Mouse (Mus musculus) CH12.LX (cell line): ENCODE measurements at regions not wholly inside any gene's neighbourhood (a gene's known extent, or its start where the extent isn't known, plus 50 kb on each side); places are given as distances from the start of the nearest gene placed in this dataset.

Source experiments
- DNase-seq: peaks from one replicate; pipeline ENCODE4 v3.0.0-alpha.2; 2013; ENCODE audit errors: extremely low read depth
- H3K27ac ChIP-seq: 2 replicates; pipeline ENCODE4 v1.5.1; 2012; ENCODE audit warnings: low read depth, mild to moderate bottlenecking, control low read depth, moderate library complexity; ENCODE audit not compliant: insufficient read depth
- H3K27me3 ChIP-seq: replicated peaks from 2 replicates; pipeline ENCODE3; 2012; ENCODE audit warnings: inconsistent platforms
- H3K36me3 ChIP-seq, 2 experiments: replicated peaks in 1 of 2; 2 replicates each; pipeline versions ENCODE3 to v1.6.1; 2012; ENCODE audit warnings: inconsistent platforms in 1 of 2, low read length in 1 of 2, mild to moderate bottlenecking in 1 of 2, mixed read lengths in 1 of 2, moderate library complexity in 1 of 2; ENCODE audit not compliant: control insufficient read depth in 1 of 2, insufficient read depth in 1 of 2
- H3K4me1 ChIP-seq, 2 experiments: 2 replicates each; pipeline ENCODE4 v1.6.1; 2012; ENCODE audit warnings: inconsistent platforms in 1 of 2, moderate library complexity in 1 of 2; ENCODE audit not compliant: insufficient read depth in 2 of 2, control insufficient read depth in 1 of 2
- H3K4me2 ChIP-seq: 2 replicates; pipeline ENCODE4 v1.6.1; 2012; ENCODE audit warnings: low read depth, mild to moderate bottlenecking, control low read depth; ENCODE audit not compliant: poor library complexity, insufficient read depth, severe bottlenecking
- H3K4me3 ChIP-seq, 3 experiments: fragments of 150-350 bp in 1 of 3; sonication (generic) in 1 of 3; replicated peaks in 1 of 3; 2 replicates each; pipeline versions ENCODE3 to v1.5.1; 2011 to 2012; ENCODE audit warnings: low read depth in 2 of 3, low read length in 2 of 3, mild to moderate bottlenecking in 2 of 3, moderate library complexity in 2 of 3, control low read depth in 1 of 3, improper control_type of control experiment in 1 of 3, inconsistent platforms in 1 of 3, mixed read lengths in 1 of 3; ENCODE audit not compliant: poor library complexity in 1 of 3
- H3K79me2 ChIP-seq: replicated peaks from 2 replicates; pipeline ENCODE4 v1.6.1; 2012; ENCODE audit warnings: mild to moderate bottlenecking, moderate library complexity; ENCODE audit not compliant: control insufficient read depth, poor library complexity, insufficient read depth, severe bottlenecking; ENCODE audit errors: extremely low read depth
- H3K9ac ChIP-seq: 2 replicates; pipeline ENCODE4 v1.6.1; 2012; ENCODE audit warnings: low read depth, mild to moderate bottlenecking, control low read depth, moderate library complexity; ENCODE audit not compliant: insufficient read depth
- H3K9me3 ChIP-seq: replicated peaks from 2 replicates; pipeline ENCODE3; 2012; ENCODE audit warnings: low read length, inconsistent platforms, mixed read lengths
- GABPA ChIP-seq: IDR thresholded peaks from 2 replicates; pipeline ENCODE4 v1.6.1; 2012; ENCODE audit warnings: low read depth, low read length, improper control_type of control experiment, inconsistent platforms; ENCODE audit not compliant: insufficient replicate concordance
- IRF4 ChIP-seq: IDR thresholded peaks from 2 replicates; pipeline ENCODE4 v1.6.1; 2014; ENCODE audit warnings: low read depth, mild to moderate bottlenecking, inconsistent platforms, low read length, improper control_type of control experiment
- JUND ChIP-seq: conservative IDR thresholded peaks from 2 replicates; pipeline ENCODE4 v1.6.1; 2011; ENCODE audit warnings: low read depth, low read length, improper control_type of control experiment
- MAX ChIP-seq: IDR thresholded peaks from 2 replicates; pipeline ENCODE4 v1.6.1; 2011; ENCODE audit warnings: low read length, improper control_type of control experiment
- MAZ ChIP-seq: IDR thresholded peaks from 2 replicates; pipeline ENCODE4 v1.6.1; 2012; ENCODE audit warnings: low read depth, mild to moderate bottlenecking, inconsistent platforms, low read length, improper control_type of control experiment, moderate library complexity
- MEF2A ChIP-seq: IDR thresholded peaks from 2 replicates; pipeline ENCODE4 v1.6.1; 2014; ENCODE audit warnings: low read depth, mild to moderate bottlenecking, inconsistent platforms, low read length, improper control_type of control experiment, borderline replicate concordance
- MYC ChIP-seq: IDR thresholded peaks from 2 replicates; pipeline ENCODE4 v1.6.1; 2011; ENCODE audit warnings: low read depth, mild to moderate bottlenecking, improper control_type of control experiment, low read length
- PAX5 ChIP-seq: IDR thresholded peaks from 2 replicates; pipeline ENCODE4 v1.6.1; 2012; ENCODE audit warnings: low read length, inconsistent platforms, mixed read lengths
- RCOR1 ChIP-seq: conservative IDR thresholded peaks from 2 replicates; pipeline ENCODE4 v1.6.1; 2012; ENCODE audit warnings: low read depth, mild to moderate bottlenecking, inconsistent platforms, low read length, improper control_type of control experiment
- SMC3 ChIP-seq: IDR thresholded peaks from 2 replicates; pipeline ENCODE4 v1.6.1; 2011; ENCODE audit warnings: low read depth, low read length, improper control_type of control experiment
- TCF12 ChIP-seq: IDR thresholded peaks from 2 replicates; pipeline ENCODE4 v1.6.1; 2014; ENCODE audit warnings: low read depth, mild to moderate bottlenecking, inconsistent platforms, low read length, improper control_type of control experiment
- UBTF ChIP-seq: IDR thresholded peaks from 2 replicates; pipeline ENCODE4 v1.6.1; 2012; ENCODE audit warnings: low read depth, mild to moderate bottlenecking, inconsistent platforms, low read length, improper control_type of control experiment, moderate library complexity
- USF1 ChIP-seq: IDR thresholded peaks from 2 replicates; pipeline ENCODE4 v1.6.1; 2014; ENCODE audit warnings: low read depth, mild to moderate bottlenecking, inconsistent platforms, low read length, improper control_type of control experiment
- dilution Hi-C: fragments of 300-500 bp; cut with MboI; formaldehyde crosslinking; loops from 2 replicates; pipeline ENCODE4 v1.14.3; 2020; ENCODE audit warnings: low sequenced_read_pairs; ENCODE audit not compliant: extremely low pct_unique_long_range_greater_than_20kb, extremely low pct_ligation_motif_present
- in situ Hi-C: fragments of 300-500 bp; cut with MboI; formaldehyde crosslinking; loops from 3 replicates; pipeline ENCODE4 v1.14.3; 2019; ENCODE audit warnings: low sequenced_read_pairs, low pct_ligation_motif_present, low pct_unique_long_range_greater_than_20kb, mixed read lengths

GRCm38 (mm10) chr2:148344193-148344592 is 51.0 kb upstream of the Sstr4 start:
- in situ Hi-C loops: no loop called here
- no peaks in the 10 kb centered on the region for H3K4me1 ChIP-seq
- TF ChIP-seq TCF12: no peak
- no peak for TF ChIP-seq MAZ
- no peak for TF ChIP-seq USF1
- no peak for TF ChIP-seq GABPA
- no peak for TF ChIP-seq MYC
- TF ChIP-seq PAX5: no peak
- TF ChIP-seq SMC3: no peak
- no peak for TF ChIP-seq UBTF
- no peak for TF ChIP-seq MAX
- no peak for TF ChIP-seq JUND
- TF ChIP-seq MEF2A: no peak
- no peak for TF ChIP-seq RCOR1
- no peak for TF ChIP-seq IRF4
- DNase-seq: no peak
- H3K9me3 ChIP-seq: no peaks in the 10 kb centered on the region
- no peaks in the 10 kb centered on the region for H3K36me3 ChIP-seq
- no peak overlapping the region for H3K4me3 ChIP-seq
- dilution Hi-C loops: no loop called here
- no peaks in the 10 kb centered on the region for H3K79me2 ChIP-seq
- no peak overlapping the region for H3K4me2 ChIP-seq
- no peak overlapping the region for H3K9ac ChIP-seq
- H3K27ac ChIP-seq: no peak overlapping the region
- peaks cover 23% of the 10 kb centered on the region for H3K27me3 ChIP-seq
